Mouse (Mus musculus) limb, embryonic 11.5 days (tissue): ENCODE measurements at regions not wholly inside any gene's neighbourhood (a gene's known extent, or its start where the extent isn't known, plus 50 kb on each side); places are given as distances from the start of the nearest gene placed in this dataset.

Source experiments
- ATAC-seq: fragments of 200-750 bp; cut with Nextera tagmentation; 2 replicates; pipeline ENCODE4 v1.8.0; 2017; ENCODE audit warnings: low read depth; ENCODE audit not compliant: insufficient number of reproducible peaks, low FRiP score, low TSS enrichment
- DNase-seq: peaks from one replicate; pipeline ENCODE4 v3.0.0-alpha.2; 2015; ENCODE audit warnings: low spot score
- H3K27ac ChIP-seq: fragments of 300-500 bp; sonication (generic); replicated peaks from 2 replicates; pipeline ENCODE4 v1.5.1; 2014; ENCODE audit warnings: low read depth, mild to moderate bottlenecking, low read length
- H3K27me3 ChIP-seq: fragments of 300-500 bp; sonication (generic); 2 replicates; pipeline ENCODE4 v1.6.1; 2014; ENCODE audit warnings: mild to moderate bottlenecking, low read length, mixed read lengths; ENCODE audit not compliant: control insufficient read depth, insufficient read depth
- H3K36me3 ChIP-seq: fragments of 300-500 bp; sonication (generic); 2 replicates; pipeline ENCODE4 v1.6.1; 2014; ENCODE audit warnings: mild to moderate bottlenecking, low read length, moderate library complexity, mixed read lengths; ENCODE audit not compliant: control insufficient read depth, insufficient read depth
- H3K4me1 ChIP-seq: fragments of 300-500 bp; sonication (generic); 2 replicates; pipeline ENCODE4 v1.6.1; 2014; ENCODE audit warnings: low read length, mixed read lengths; ENCODE audit not compliant: control insufficient read depth, insufficient read depth
- H3K4me2 ChIP-seq: fragments of 300-500 bp; sonication (generic); 2 replicates; pipeline ENCODE4 v1.6.1; 2014; ENCODE audit warnings: low read depth, mild to moderate bottlenecking, moderate library complexity; ENCODE audit not compliant: severe bottlenecking
- H3K4me3 ChIP-seq: fragments of 300-500 bp; sonication (generic); 2 replicates; pipeline ENCODE4 v1.5.1; 2014; ENCODE audit warnings: low read depth, low read length
- H3K9ac ChIP-seq: fragments of 300-500 bp; sonication (generic); 2 replicates; pipeline ENCODE4 v1.6.1; 2014; ENCODE audit warnings: mild to moderate bottlenecking, low read length
- H3K9me3 ChIP-seq: fragments of 300-500 bp; sonication (generic); 2 replicates; pipeline ENCODE4 v1.6.1; 2016; ENCODE audit warnings: low read length; ENCODE audit not compliant: control insufficient read depth
- WGBS: fragments of 180-500 bp; shearing (Covaris S2); extraction: QIAGEN DNeasy Blood & Tissue Kit; methylation state at CpG from one replicate; pipeline ENCODE4 v1.1.7; 2014; 5-methylcytosine and 5-hydroxymethylcytosine counted together

DNA sequence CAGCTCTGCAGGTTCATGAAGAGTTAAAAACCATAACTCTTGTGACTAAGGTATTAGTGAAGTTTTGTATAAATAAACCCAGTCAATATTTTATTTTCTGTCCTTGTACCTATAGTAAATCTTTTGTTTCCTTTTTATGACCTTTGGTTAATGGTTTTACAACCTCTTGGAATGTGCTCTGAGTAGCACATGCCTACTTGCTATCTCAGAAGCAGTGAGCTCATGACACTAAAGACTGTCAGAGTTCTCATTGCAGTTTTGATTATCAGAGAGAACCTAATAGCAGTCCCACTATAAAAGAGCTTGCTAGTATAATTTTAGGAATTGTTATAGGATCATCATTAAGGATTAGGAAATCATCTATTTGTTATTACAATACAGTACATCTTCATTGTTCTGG, 443.6 kb upstream of the Fbxo33 start:
- Histone ChIP-seq H3K27me3 (no peaks in the 10 kb centered on the region), H3K4me3 (no peak overlapping the region)
- no peak for ATAC-seq

DNA sequence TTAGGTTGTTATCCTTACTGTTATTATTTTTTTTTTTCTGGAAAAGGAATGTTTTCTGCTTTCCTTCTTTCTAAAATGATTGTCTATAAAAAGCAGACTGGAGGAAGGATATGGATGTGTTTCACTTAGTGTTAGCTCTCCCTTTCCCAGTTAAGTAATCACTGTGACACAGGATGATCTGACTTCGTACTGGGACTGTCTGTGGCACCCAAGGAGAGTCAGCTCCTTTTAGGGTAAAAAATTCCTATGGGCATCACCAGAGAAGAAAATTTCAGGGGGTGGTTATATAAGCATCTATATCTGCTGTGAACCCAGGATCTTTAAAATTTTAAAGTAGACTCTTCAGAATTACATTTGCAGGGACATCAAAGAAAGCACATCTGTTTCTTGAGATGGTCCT, 411.2 kb upstream of the Fbxo33 start:
- Histone ChIP-seq H3K27ac (no peak overlapping the region), H3K9me3 (no peaks in the 10 kb centered on the region), H3K9ac (no peak overlapping the region), H3K4me1 (no peaks in the 10 kb centered on the region), H3K27me3 (no peaks in the 10 kb centered on the region), H3K36me3 (no peaks in the 10 kb centered on the region), H3K4me3 (no peak overlapping the region), H3K4me2 (no peak overlapping the region)
- ATAC-seq = no peak
- DNase-seq = no peak
- WGBS = 86% methylated on average over 1 of the region's 1 CpGs

More for the DNA sequence above, 443.6 kb upstream of the Fbxo33 start:
- Histone ChIP-seq H3K36me3 (no peaks in the 10 kb centered on the region), H3K4me2 (no peak overlapping the region), H3K9ac (no peak overlapping the region), H3K4me1 (no peaks in the 10 kb centered on the region), H3K9me3 (no peaks in the 10 kb centered on the region), H3K27ac (no peak overlapping the region)
- DNase-seq = no peak

DNA sequence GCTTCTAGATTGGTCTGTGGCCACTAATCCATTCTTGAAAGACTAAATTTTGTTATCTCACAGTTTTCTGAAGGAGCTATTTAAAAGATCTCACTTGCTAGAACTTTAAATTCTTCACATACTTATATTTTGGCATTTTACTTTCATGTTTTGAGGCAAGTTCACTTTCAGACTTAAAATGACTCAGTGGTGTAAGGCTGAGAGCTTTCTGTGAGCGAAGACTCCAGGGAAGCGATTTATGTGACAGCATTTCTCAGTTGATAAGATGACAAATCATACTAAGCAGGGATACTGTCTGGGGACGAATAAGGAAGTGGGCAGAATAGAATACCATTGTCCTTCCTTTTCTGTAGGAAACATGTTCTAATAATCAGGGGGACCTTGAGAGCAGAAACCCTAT, 403.6 kb upstream of the Fbxo33 start:
- Histone ChIP-seq H3K4me2 (no peak overlapping the region), H3K4me1 (no peaks in the 10 kb centered on the region), H3K27me3 (no peaks in the 10 kb centered on the region), H3K27ac (no peak overlapping the region), H3K9me3 (no peaks in the 10 kb centered on the region), H3K4me3 (no peak overlapping the region), H3K9ac (no peak overlapping the region), H3K36me3 (no peaks in the 10 kb centered on the region)
- no peak for ATAC-seq
- no peak for DNase-seq
- 89% methylated on average over 3 of the region's 3 CpGs for WGBS

DNA sequence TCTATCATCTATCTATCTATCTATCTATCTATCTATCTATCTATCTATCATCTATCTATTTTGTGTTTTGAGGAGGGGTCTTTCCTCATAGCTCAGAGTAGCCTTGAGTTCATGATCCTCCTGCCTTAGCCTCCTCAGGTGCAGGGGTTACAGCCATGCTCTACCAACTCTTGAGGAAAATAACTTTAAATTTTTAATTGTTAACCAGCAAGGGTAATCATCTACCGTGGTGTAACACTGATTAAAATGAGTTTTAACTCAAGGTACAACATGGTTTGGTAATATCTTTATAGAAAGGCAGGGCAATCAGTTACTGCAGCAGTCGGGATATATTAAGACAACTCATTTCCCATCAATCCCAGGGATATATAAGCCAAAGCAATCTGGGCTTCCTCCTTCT, 401.6 kb upstream of the Fbxo33 start:
- ATAC-seq = no peak
- H3K4me1 ChIP-seq = no peaks in the 10 kb centered on the region
- 83% methylated on average over 2 of the region's 2 CpGs for WGBS

DNA sequence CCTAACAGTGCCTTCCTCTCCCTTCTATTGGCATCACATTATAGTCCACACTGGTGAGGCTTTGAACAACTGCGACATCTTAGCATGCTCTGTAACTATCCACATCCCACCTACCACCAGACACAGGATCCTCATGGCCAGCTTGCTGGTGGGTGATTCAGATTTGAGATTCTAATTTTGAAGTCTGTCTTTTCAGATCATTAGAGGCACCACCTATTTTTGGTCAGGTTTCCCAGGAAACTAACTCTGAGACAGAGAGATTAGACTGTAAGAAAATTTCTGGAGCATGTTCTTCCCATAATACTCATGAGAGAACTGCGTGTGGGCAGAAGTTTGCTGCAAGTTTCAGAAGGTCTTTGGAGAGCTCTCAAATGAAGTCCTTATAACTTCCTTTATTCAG, 400.8 kb upstream of the Fbxo33 start:
- ATAC-seq (no peak), DNase-seq (no peak)
- H3K27ac ChIP-seq = no peak overlapping the region
- no peak overlapping the region for H3K9ac ChIP-seq
- H3K9me3 ChIP-seq = no peaks in the 10 kb centered on the region
- H3K27me3 ChIP-seq = no peaks in the 10 kb centered on the region
- H3K36me3 ChIP-seq = no peaks in the 10 kb centered on the region
- no peak overlapping the region for H3K4me3 ChIP-seq
- WGBS = 89% methylated on average over 2 of the region's 2 CpGs
- H3K4me1 ChIP-seq = no peaks in the 10 kb centered on the region
- H3K4me2 ChIP-seq = no peak overlapping the region

More for the DNA sequence above, 401.6 kb upstream of the Fbxo33 start:
- DNase-seq = no peak
- H3K36me3 ChIP-seq = no peaks in the 10 kb centered on the region
- no peak overlapping the region for H3K9ac ChIP-seq
- no peaks in the 10 kb centered on the region for H3K9me3 ChIP-seq
- no peak overlapping the region for H3K4me2 ChIP-seq
- H3K27ac ChIP-seq = no peak overlapping the region
- H3K27me3 ChIP-seq = no peaks in the 10 kb centered on the region
- H3K4me3 ChIP-seq = no peak overlapping the region

DNA sequence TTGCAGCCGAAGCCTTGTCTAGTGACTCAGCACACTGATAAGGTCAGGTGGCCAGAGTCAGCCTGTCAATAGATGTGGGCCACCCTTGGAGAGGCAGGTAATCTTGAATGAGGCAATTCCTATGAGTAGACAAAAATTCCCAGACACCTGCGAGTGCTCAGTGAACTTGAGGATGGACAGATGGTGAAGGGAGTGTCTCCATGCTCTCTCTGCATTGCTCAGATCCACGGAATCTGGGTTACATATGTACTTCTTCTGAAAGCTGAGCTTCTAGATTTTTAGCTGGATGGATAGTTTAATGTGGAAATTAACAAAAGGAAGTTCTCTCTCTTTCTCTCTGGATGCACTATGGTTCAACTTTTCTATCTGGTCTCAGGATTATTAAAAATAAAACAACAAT, 396.6 kb upstream of the Fbxo33 start:
- H3K9me3 ChIP-seq = no peaks in the 10 kb centered on the region
- H3K4me1 ChIP-seq = no peaks in the 10 kb centered on the region
- no peaks in the 10 kb centered on the region for H3K36me3 ChIP-seq
- WGBS = 86% methylated on average over 3 of the region's 3 CpGs
- H3K27ac ChIP-seq = no peak overlapping the region
- no peaks in the 10 kb centered on the region for H3K27me3 ChIP-seq
- no peak for DNase-seq
- no peak for ATAC-seq
- H3K9ac ChIP-seq = no peak overlapping the region
- no peak overlapping the region for H3K4me3 ChIP-seq
- H3K4me2 ChIP-seq = no peak overlapping the region

DNA sequence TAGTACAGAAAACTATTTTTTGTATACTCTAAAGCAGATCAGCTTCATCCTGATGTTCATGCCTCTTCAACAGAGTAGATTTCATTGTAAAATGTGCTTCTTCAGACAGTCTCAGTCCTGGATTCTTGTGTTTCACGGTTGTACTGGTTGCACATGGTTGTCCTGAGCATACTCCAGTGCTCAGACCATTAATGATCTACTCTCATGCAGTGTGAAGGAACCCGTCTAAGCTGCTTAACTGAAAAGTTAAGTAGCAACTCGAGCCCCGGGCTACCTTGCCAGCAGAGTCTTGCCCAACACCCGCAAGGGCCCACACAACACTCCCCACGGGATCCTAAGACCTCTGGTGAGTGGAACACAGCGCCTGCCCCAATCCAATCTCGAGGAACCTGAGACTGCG, 380.3 kb upstream of the Fbxo33 start:
- Histone ChIP-seq H3K4me2 (no peak overlapping the region), H3K27ac (no peak overlapping the region), H3K27me3 (no peaks in the 10 kb centered on the region), H3K4me1 (no peaks in the 10 kb centered on the region), H3K9me3 (no peaks in the 10 kb centered on the region), H3K36me3 (no peaks in the 10 kb centered on the region), H3K4me3 (no peak overlapping the region), H3K9ac (no peak overlapping the region)
- 86% methylated on average over 8 of the region's 9 CpGs for WGBS
- no peak for DNase-seq
- no peak for ATAC-seq

DNA sequence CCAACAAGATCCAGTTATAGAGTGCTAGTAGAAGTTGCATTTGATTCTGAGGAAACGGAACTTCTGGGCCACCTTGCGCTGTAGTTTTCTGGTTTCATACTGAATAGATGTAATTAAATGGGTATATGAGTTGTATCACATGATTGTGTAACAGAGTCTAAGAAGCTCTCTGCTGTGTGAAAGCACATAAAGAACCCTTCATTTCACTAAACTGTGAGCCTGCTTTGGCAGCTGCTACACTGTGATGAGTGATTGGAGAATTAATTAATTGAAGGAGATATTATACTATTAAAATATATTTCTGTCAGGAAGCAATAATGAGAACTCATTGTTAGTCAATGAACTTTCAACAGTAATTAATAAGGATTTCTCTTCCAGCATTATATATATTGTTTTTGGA, 369.8 kb upstream of the Fbxo33 start:
- Histone ChIP-seq H3K36me3 (no peaks in the 10 kb centered on the region), H3K27me3 (no peaks in the 10 kb centered on the region), H3K4me1 (no peaks in the 10 kb centered on the region), H3K4me3 (no peak overlapping the region), H3K9ac (no peak overlapping the region), H3K4me2 (no peak overlapping the region), H3K27ac (no peak overlapping the region), H3K9me3 (no peaks in the 10 kb centered on the region)
- DNase-seq = no peak
- no peak for ATAC-seq
- 94% methylated on average over 2 of the region's 2 CpGs for WGBS

DNA sequence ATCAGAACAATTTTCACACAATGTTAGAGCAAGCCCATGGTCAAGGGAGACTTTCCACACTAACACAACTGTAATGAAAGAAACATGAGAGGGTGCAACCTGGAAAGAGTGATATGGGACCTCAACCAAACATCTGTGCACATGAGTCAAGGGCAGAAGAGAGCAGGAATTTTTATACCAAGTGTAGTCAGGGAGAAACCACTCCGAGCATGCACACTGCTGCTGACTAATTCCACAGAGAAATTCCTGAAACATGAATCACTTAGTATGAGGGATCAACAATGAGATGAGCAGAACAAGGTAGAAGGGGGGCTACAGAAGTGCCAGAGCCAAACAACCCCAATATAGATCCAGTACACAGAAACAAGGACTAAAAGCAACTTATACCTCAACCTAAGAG, 363.1 kb upstream of the Fbxo33 start:
- DNase-seq = no peak
- no peaks in the 10 kb centered on the region for H3K4me1 ChIP-seq
- H3K9ac ChIP-seq = no peak overlapping the region
- no peak overlapping the region for H3K4me3 ChIP-seq
- H3K27me3 ChIP-seq = no peaks in the 10 kb centered on the region
- no peaks in the 10 kb centered on the region for H3K36me3 ChIP-seq
- no peak overlapping the region for H3K4me2 ChIP-seq
- H3K27ac ChIP-seq = no peak overlapping the region
- no peaks in the 10 kb centered on the region for H3K9me3 ChIP-seq
- ATAC-seq = no peak
- WGBS = 94% methylated on average over 1 of the region's 1 CpGs
